In the genomic region with DNA sequence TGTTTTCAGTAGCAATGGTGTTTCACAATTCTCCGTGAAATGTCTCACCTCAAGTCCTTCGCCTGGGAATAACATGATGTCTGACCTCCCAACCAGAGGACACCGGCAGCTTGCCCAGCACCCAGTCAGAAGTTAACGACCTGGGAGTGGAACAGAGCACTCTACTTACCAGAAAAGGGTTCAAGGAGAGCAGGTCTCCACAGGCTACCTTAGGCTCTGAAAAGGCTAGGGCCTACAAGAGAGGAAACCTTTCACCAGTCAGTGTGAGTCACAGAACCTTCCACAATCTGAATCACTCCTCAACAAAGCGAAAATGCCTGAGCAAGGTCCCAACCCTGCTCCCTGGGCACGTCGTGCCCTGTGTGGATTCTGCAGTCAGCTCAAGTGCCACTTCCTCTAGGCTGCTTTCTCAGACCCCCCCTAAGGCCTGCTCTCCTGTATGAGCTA, we compare ENCODE assay signal across 11 mouse cellular contexts. TPM values are rescaled to one million over a fixed set of nuclear protein-coding genes. Genes with fewer than 3 reads are reported as not detected.
A peak's percentile ranks its signal among the peaks of the same experiment; 100 is the strongest.
DNase-seq lines count a peak whose midpoint lies in the region; ATAC-seq and TF ChIP-seq lines count a peak whose summit lies in the region.
"Had no signal": no experiment of that assay in that cellular context is flagged by ENCODE, and none has a peak within 500 bp of the region (broad histone marks: within the 10 kb centered on the region; RNA-seq: fewer than 3 reads in every experiment).

No protein-coding gene starts in this region.

- no peaks in the 10 kb centered on the region for H3K27me3 ChIP-seq in lung, embryonic 16.5 days (ENCODE audit: control insufficient read depth, insufficient read depth, low read depth, low read length)

- peak; percentile 21; the same call in 1 of the 2 replicates for ATAC-seq in lung, embryonic 16.5 days (ENCODE audit: low read depth)
- ATAC-seq: forebrain, embryonic 16.5 days; midbrain, embryonic 16.5 days had no signal

- H3K9me3 ChIP-seq in lung, embryonic 16.5 days (ENCODE audit: control insufficient read depth, low read length): no peaks in the 10 kb centered on the region

- H3K4me1 ChIP-seq in bone marrow macrophage, adult 2 months (ENCODE audit: control insufficient read depth, insufficient read depth, low read length): peaks cover 82% of the 10 kb centered on the region
- peaks cover 96% of the 10 kb centered on the region for H3K4me1 ChIP-seq in lung, embryonic 16.5 days (replicated peaks; ENCODE audit: control insufficient read depth, insufficient read depth, low read length)

- H3K4me2 ChIP-seq in lung, embryonic 16.5 days (ENCODE audit: low read depth, low read length): no peak overlapping the region

- no peak for TF ChIP-seq CTCF in bone marrow macrophage, adult 2 months (IDR thresholded peaks at IDR 0.05; ENCODE audit: low read depth, low read length)

- TF ChIP-seq POLR2A in bone marrow macrophage, adult 2 months (IDR thresholded peaks at IDR 0.05; ENCODE audit: borderline replicate concordance, low read depth, low read length): no peak

- H3K27ac ChIP-seq in bone marrow macrophage, adult 2 months (ENCODE audit: insufficient read depth, low read depth, low read length): peak overlapping the region; percentile 38
- peak overlapping the region; percentile 89 for H3K27ac ChIP-seq in lung, embryonic 16.5 days (ENCODE audit: low read length)

- H3K9ac ChIP-seq in lung, embryonic 16.5 days (ENCODE audit: low read length): 0 out of 2 replicates have a peak overlapping the region, but pooled peaks have one; percentile 27

- 59% methylated on average over 7 of the region's 7 CpGs for WGBS in lung, embryonic 16.5 days

- intact Hi-C loops in left cerebral cortex, postnatal 4 days (cut with DNase I): no loop called here

- no peaks in the 10 kb centered on the region for H3K36me3 ChIP-seq in lung, embryonic 16.5 days (ENCODE audit: control insufficient read depth, insufficient read depth, low read length)

- DNase-seq in heart, adult 11 months: peak; percentile 87
- no peak for DNase-seq in heart, postnatal 4 days
- DNase-seq in 3134 (ENCODE audit: extremely low read depth, insufficient read length, low spot score): peak; percentile 69
- DNase-seq in left cerebral cortex, adult 18-20 months (ENCODE audit: low spot score in 2 of 2): no peak
- DNase-seq in embryo, embryonic 11 days: no peak
- no peak for DNase-seq in left cerebral cortex, postnatal 4 days
- DNase-seq: right cerebral cortex, adult 18-20 months had no signal

- no peak overlapping the region for H3K4me3 ChIP-seq in bone marrow macrophage, adult 2 months (ENCODE audit: insufficient read depth, low read length)
- no peak overlapping the region for H3K4me3 ChIP-seq in lung, embryonic 16.5 days (ENCODE audit: low read length)

RNA-seq across cellular contexts. Expression of gene Myh9, which starts 9.5 kb away (rescaled TPM):
- total RNA-seq in heart, postnatal 4 days (2021): 100 to 1,000 TPM; 219 to 228 TPM
- polyA plus RNA-seq in bone marrow macrophage, adult 2 months (2012; ENCODE audit: insufficient read depth, insufficient read length, missing spikeins): 170 and 194 TPM in 2 replicates
- polyA plus RNA-seq in lung, embryonic 16.5 days (2015; fragmentation: Nextera tagmentation; extraction: Ambion mirVana): 71.7 and 77.6 TPM in 2 replicates
- total RNA-seq in left cerebral cortex, adult 18-20 months (2021): 10 to 100 TPM; 74.4 to 78.9 TPM
- 10 to 100 TPM; 59.5 to 63.4 TPM for total RNA-seq in left cerebral cortex, postnatal 4 days (2021)

Comparison
In these comparisons a context has a peak if more than half of its experiments do, and no peak if none do; other contexts are left out.
1. DNase-seq: peak in heart, adult 11 months (single experiment) and 3134 (single experiment); none in heart, postnatal 4 days (single experiment), left cerebral cortex, adult 18-20 months (0 of 2), embryo, embryonic 11 days (single experiment) and left cerebral cortex, postnatal 4 days (single experiment).